Mouse (Mus musculus): ENCODE results near the gene Ets1. TPM values are rescaled to one million over a fixed set of nuclear protein-coding genes. Genes with fewer than 3 reads are reported as not detected.

Gene Ets1
- polyA plus RNA-seq, 1 experiment = 30.2 TPM

GRCm38 (mm10) chr9:32601953-32602352 is 34.1 kb upstream of the Ets1 start:
- H3K4me3 ChIP-seq (ENCODE audit: insufficient read depth, low read length) = no peak overlapping the region
- no peaks in the 10 kb centered on the region; the same call in 1 of the 2 replicates for H3K4me1 ChIP-seq (ENCODE audit: control insufficient read depth, insufficient read depth, low read length)
- TF ChIP-seq CTCF (IDR thresholded peaks at IDR 0.05; ENCODE audit: borderline replicate concordance, insufficient read depth, low read length) (no peak), POLR2A (IDR thresholded peaks at IDR 0.05; ENCODE audit: low read depth, low read length) (no peak)
- H3K27ac ChIP-seq (ENCODE audit: insufficient read depth, low read length) = no peak overlapping the region

- TF ChIP-seq CTCF (IDR thresholded peaks at IDR 0.05; ENCODE audit: borderline replicate concordance, insufficient read depth, low read length) = no peak
- TF ChIP-seq POLR2A (IDR thresholded peaks at IDR 0.05; ENCODE audit: low read depth, low read length) = no peak
- Histone ChIP-seq H3K4me1 (ENCODE audit: control insufficient read depth, insufficient read depth, low read length) (no peaks in the 10 kb centered on the region; the same call in 1 of the 2 replicates), H3K27ac (ENCODE audit: insufficient read depth, low read length) (no peak overlapping the region), H3K4me3 (ENCODE audit: insufficient read depth, low read length) (no peak overlapping the region)
These were observed 32.9 kb upstream of the Ets1 start for GRCm38 (mm10) chr9:32603097-32603496.

- H3K27ac ChIP-seq (ENCODE audit: insufficient read depth, low read length) = no peak overlapping the region
- no peaks in the 10 kb centered on the region for H3K4me1 ChIP-seq (ENCODE audit: control insufficient read depth, insufficient read depth, low read length)
- TF ChIP-seq CTCF (IDR thresholded peaks at IDR 0.05; ENCODE audit: borderline replicate concordance, insufficient read depth, low read length) = no peak
- TF ChIP-seq POLR2A (IDR thresholded peaks at IDR 0.05; ENCODE audit: low read depth, low read length) = no peak
- H3K4me3 ChIP-seq (ENCODE audit: insufficient read depth, low read length) = no peak overlapping the region
These were observed 28.8 kb upstream of the Ets1 start for GRCm38 (mm10) chr9:32607218-32607617.

- H3K4me1 ChIP-seq (ENCODE audit: control insufficient read depth, insufficient read depth, low read length) = no peaks in the 10 kb centered on the region
- no peak overlapping the region for H3K4me3 ChIP-seq (ENCODE audit: insufficient read depth, low read length)
- no peak overlapping the region for H3K27ac ChIP-seq (ENCODE audit: insufficient read depth, low read length)
- TF ChIP-seq CTCF (IDR thresholded peaks at IDR 0.05; ENCODE audit: borderline replicate concordance, insufficient read depth, low read length) = no peak
- TF ChIP-seq POLR2A (IDR thresholded peaks at IDR 0.05; ENCODE audit: low read depth, low read length) = no peak
These were observed 27.0 kb upstream of the Ets1 start for GRCm38 (mm10) chr9:32608831-32609610.

GRCm38 (mm10) chr9:32610218-32610617 is 25.8 kb upstream of the Ets1 start:
- TF ChIP-seq CTCF (IDR thresholded peaks at IDR 0.05; ENCODE audit: borderline replicate concordance, insufficient read depth, low read length) = no peak
- no peak for TF ChIP-seq POLR2A (IDR thresholded peaks at IDR 0.05; ENCODE audit: low read depth, low read length)
- no peak overlapping the region for H3K27ac ChIP-seq (ENCODE audit: insufficient read depth, low read length)
- H3K4me3 ChIP-seq (ENCODE audit: insufficient read depth, low read length) = no peak overlapping the region
- H3K4me1 ChIP-seq (ENCODE audit: control insufficient read depth, insufficient read depth, low read length) = no peaks in the 10 kb centered on the region

- Histone ChIP-seq H3K4me1 (ENCODE audit: control insufficient read depth, insufficient read depth, low read length) (no peaks in the 10 kb centered on the region), H3K4me3 (ENCODE audit: insufficient read depth, low read length) (no peak overlapping the region), H3K27ac (ENCODE audit: insufficient read depth, low read length) (no peak overlapping the region)
- TF ChIP-seq CTCF (IDR thresholded peaks at IDR 0.05; ENCODE audit: borderline replicate concordance, insufficient read depth, low read length) (no peak), POLR2A (IDR thresholded peaks at IDR 0.05; ENCODE audit: low read depth, low read length) (no peak)
These were observed 25.4 kb upstream of the Ets1 start for GRCm38 (mm10) chr9:32610631-32611030.

GRCm38 (mm10) chr9:32611340-32611739 is 24.7 kb upstream of the Ets1 start:
- Histone ChIP-seq H3K4me1 (ENCODE audit: control insufficient read depth, insufficient read depth, low read length) (no peaks in the 10 kb centered on the region), H3K4me3 (ENCODE audit: insufficient read depth, low read length) (no peak overlapping the region), H3K27ac (ENCODE audit: insufficient read depth, low read length) (no peak overlapping the region)
- TF ChIP-seq CTCF (IDR thresholded peaks at IDR 0.05; ENCODE audit: borderline replicate concordance, insufficient read depth, low read length) (no peak), POLR2A (IDR thresholded peaks at IDR 0.05; ENCODE audit: low read depth, low read length) (no peak)

GRCm38 (mm10) chr9:32612426-32612825 is 23.6 kb upstream of the Ets1 start:
- H3K4me3 ChIP-seq (ENCODE audit: insufficient read depth, low read length) = no peak overlapping the region
- TF ChIP-seq CTCF (IDR thresholded peaks at IDR 0.05; ENCODE audit: borderline replicate concordance, insufficient read depth, low read length) (no peak), POLR2A (IDR thresholded peaks at IDR 0.05; ENCODE audit: low read depth, low read length) (no peak)
- H3K4me1 ChIP-seq (ENCODE audit: control insufficient read depth, insufficient read depth, low read length) = no peaks in the 10 kb centered on the region
- no peak overlapping the region for H3K27ac ChIP-seq (ENCODE audit: insufficient read depth, low read length)

GRCm38 (mm10) chr9:32612861-32613421 is 23.1 kb upstream of the Ets1 start:
- Histone ChIP-seq H3K27ac (ENCODE audit: insufficient read depth, low read length) (no peak overlapping the region), H3K4me1 (ENCODE audit: control insufficient read depth, insufficient read depth, low read length) (no peaks in the 10 kb centered on the region), H3K4me3 (ENCODE audit: insufficient read depth, low read length) (no peak overlapping the region)
- TF ChIP-seq CTCF (IDR thresholded peaks at IDR 0.05; ENCODE audit: borderline replicate concordance, insufficient read depth, low read length) (no peak), POLR2A (IDR thresholded peaks at IDR 0.05; ENCODE audit: low read depth, low read length) (no peak)

- TF ChIP-seq POLR2A (IDR thresholded peaks at IDR 0.05; ENCODE audit: low read depth, low read length) (no peak), CTCF (IDR thresholded peaks at IDR 0.05; ENCODE audit: borderline replicate concordance, insufficient read depth, low read length) (no peak)
- H3K4me3 ChIP-seq (ENCODE audit: insufficient read depth, low read length) = no peak overlapping the region
- no peak overlapping the region for H3K27ac ChIP-seq (ENCODE audit: insufficient read depth, low read length)
- no peaks in the 10 kb centered on the region for H3K4me1 ChIP-seq (ENCODE audit: control insufficient read depth, insufficient read depth, low read length)
These were observed 21.8 kb upstream of the Ets1 start for GRCm38 (mm10) chr9:32614191-32614590.
